Mouse (Mus musculus) neural tube, embryonic 12.5 days (tissue): ENCODE measurements around the gene Srek1ip1. TPM values are rescaled to one million over a fixed set of nuclear protein-coding genes. Genes with fewer than 3 reads are reported as not detected.

Experiments
- ATAC-seq: fragments of 200-750 bp; cut with Nextera tagmentation; 2 replicates; pipeline ENCODE4 v1.8.0; 2017; ENCODE audit warnings: low read depth, mild to moderate bottlenecking, moderate TSS enrichment, moderate library complexity; ENCODE audit not compliant: low FRiP score
- H3K27ac ChIP-seq: fragments of 300-500 bp; sonication (generic); 2 replicates; pipeline ENCODE4 v1.5.1; 2016
- H3K27me3 ChIP-seq: fragments of 300-500 bp; sonication (generic); replicated peaks from 2 replicates; pipeline ENCODE4 v1.6.1; 2016; ENCODE audit warnings: mild to moderate bottlenecking
- H3K36me3 ChIP-seq: fragments of 300-500 bp; sonication (generic); 2 replicates; pipeline ENCODE4 v1.6.1; 2016; ENCODE audit warnings: mild to moderate bottlenecking
- H3K4me1 ChIP-seq: fragments of 300-500 bp; sonication (generic); 2 replicates; pipeline ENCODE4 v1.6.1; 2016
- H3K4me2 ChIP-seq: fragments of 300-500 bp; sonication (generic); replicated peaks from 2 replicates; pipeline ENCODE4 v1.6.1; 2016; ENCODE audit warnings: mild to moderate bottlenecking
- H3K4me3 ChIP-seq: fragments of 300-500 bp; sonication (generic); 2 replicates; pipeline ENCODE4 v1.5.1; 2016
- H3K9ac ChIP-seq: fragments of 300-500 bp; sonication (generic); 2 replicates; pipeline ENCODE4 v1.6.1; 2016; ENCODE audit warnings: mild to moderate bottlenecking
- H3K9me3 ChIP-seq: fragments of 300-500 bp; sonication (generic); 2 replicates; pipeline ENCODE4 v1.6.1; 2016; ENCODE audit warnings: mild to moderate bottlenecking
- WGBS: fragments of 180-500 bp; shearing (Covaris S2); methylation state at CpG from one replicate; pipeline ENCODE4 v1.1.7; 2016; 5-methylcytosine and 5-hydroxymethylcytosine counted together
- polyA plus RNA-seq: library from polyadenylated mRNA; unstranded; fragments of >200 nt; fragmentation: Nextera tagmentation; extraction: Ambion mirVana; gene quantifications from 2 replicates; pipeline ENCODE4 v1.2.1, GENCODE M21; 2016

The Srek1ip1 gene
- polyA plus RNA-seq, 1 experiment from 2014 or later = 17.4 TPM

GRCm38 (mm10) chr13:104863127-104863979, 71.1 kb downstream of the Srek1ip1 start, which contains the start of gene Shisal2b:
Gene Shisal2b, minus strand, starts transcription at chr13:104863893.
- peak within 1 kb of the TSS; percentile 58 for H3K9ac ChIP-seq
- 4% methylated on average over 38 of the region's 38 CpGs for WGBS
- peak within 1 kb of the TSS; percentile 95 for H3K4me2 ChIP-seq
- H3K4me3 ChIP-seq = peak within 1 kb of the TSS; percentile 45
- no peak within 1 kb of the TSS for H3K27ac ChIP-seq
- peak; percentile 88 for ATAC-seq
- no peaks in the 10 kb centered on the region for H3K4me1 ChIP-seq
- H3K9me3 ChIP-seq = no peaks in the 10 kb centered on the region
- H3K36me3 ChIP-seq = no peaks in the 10 kb centered on the region
- peaks cover 18% of the 10 kb centered on the region for H3K27me3 ChIP-seq

GRCm38 (mm10) chr13:104866726-104867125, 74.4 kb downstream of the Srek1ip1 start:
- no peak overlapping the region for H3K9ac ChIP-seq
- H3K4me3 ChIP-seq = no peak overlapping the region
- no peak for ATAC-seq
- peaks cover 18% of the 10 kb centered on the region for H3K27me3 ChIP-seq
- no peaks in the 10 kb centered on the region for H3K36me3 ChIP-seq
- no peaks in the 10 kb centered on the region for H3K4me1 ChIP-seq
- no peaks in the 10 kb centered on the region for H3K9me3 ChIP-seq
- no peak overlapping the region for H3K27ac ChIP-seq
- H3K4me2 ChIP-seq = no peak overlapping the region
- 88% methylated on average over 5 of the region's 5 CpGs for WGBS

- no peaks in the 10 kb centered on the region for H3K9me3 ChIP-seq
- ATAC-seq = no peak
- WGBS = 94% methylated on average over 2 of the region's 2 CpGs
- no peaks in the 10 kb centered on the region for H3K4me1 ChIP-seq
- no peak overlapping the region for H3K27ac ChIP-seq
- H3K4me2 ChIP-seq = no peak overlapping the region
- H3K36me3 ChIP-seq = no peaks in the 10 kb centered on the region
- no peak overlapping the region for H3K4me3 ChIP-seq
- peaks cover 4% of the 10 kb centered on the region for H3K27me3 ChIP-seq
- no peak overlapping the region for H3K9ac ChIP-seq
Measured at GRCm38 (mm10) chr13:104869907-104870306, 77.6 kb downstream of the Srek1ip1 start.

GRCm38 (mm10) chr13:104878508-104878907, 86.2 kb downstream of the Srek1ip1 start:
- Histone ChIP-seq H3K4me3 (no peak overlapping the region), H3K4me1 (no peaks in the 10 kb centered on the region), H3K4me2 (no peak overlapping the region), H3K9ac (no peak overlapping the region), H3K27me3 (no peaks in the 10 kb centered on the region), H3K9me3 (no peaks in the 10 kb centered on the region), H3K36me3 (no peaks in the 10 kb centered on the region), H3K27ac (no peak overlapping the region)
- ATAC-seq = no peak
- WGBS = 88% methylated on average over 4 of the region's 4 CpGs

GRCm38 (mm10) chr13:104883566-104884249, 91.4 kb downstream of the Srek1ip1 start:
- Histone ChIP-seq H3K27me3 (no peaks in the 10 kb centered on the region), H3K27ac (no peak overlapping the region), H3K4me3 (no peak overlapping the region), H3K4me2 (no peak overlapping the region), H3K9me3 (no peaks in the 10 kb centered on the region), H3K4me1 (no peaks in the 10 kb centered on the region), H3K9ac (no peak overlapping the region), H3K36me3 (no peaks in the 10 kb centered on the region)
- 27% methylated on average over 16 of the region's 16 CpGs for WGBS
- peak; percentile 48; the same call in 1 of the 2 replicates for ATAC-seq

- no peak overlapping the region for H3K4me2 ChIP-seq
- H3K4me1 ChIP-seq = no peaks in the 10 kb centered on the region
- H3K9ac ChIP-seq = no peak overlapping the region
- H3K36me3 ChIP-seq = no peaks in the 10 kb centered on the region
- 83% methylated on average over 8 of the region's 8 CpGs for WGBS
- H3K9me3 ChIP-seq = no peaks in the 10 kb centered on the region
- ATAC-seq = no peak
- no peak overlapping the region for H3K27ac ChIP-seq
- H3K4me3 ChIP-seq = no peak overlapping the region
- H3K27me3 ChIP-seq = no peaks in the 10 kb centered on the region
Measured at GRCm38 (mm10) chr13:104886308-104887032, 94.2 kb downstream of the Srek1ip1 start.

Other genes with a start within 250 kb of the Srek1ip1 start
- 25.5 and 27.6 TPM in 2 replicates for gene Cwc27, start 24.7 kb downstream of the Srek1ip1 start, polyA plus RNA-seq
- 0.41 and 0.42 TPM in 2 replicates for gene Shisal2b, start 71.4 kb downstream of the Srek1ip1 start, polyA plus RNA-seq